ENCODE assay signal across 26 mouse cellular contexts in genomic region chr14:22960166-22960565, GRCm38 (mm10).
DNase-seq lines count a peak whose midpoint lies in the region; ATAC-seq and TF ChIP-seq lines count a peak whose summit lies in the region.
"Had no signal": no experiment of that assay in that cellular context is flagged by ENCODE, and none has a peak within 500 bp of the region (broad histone marks: within the 10 kb centered on the region; RNA-seq: fewer than 3 reads in every experiment).

No protein-coding gene starts in this region.

- no peak for TF ChIP-seq POLR2A in liver, adult 2 months (IDR thresholded peaks at IDR 0.05; ENCODE audit: extremely low read depth, insufficient read depth, low read length)

- H3K79me2 ChIP-seq in liver, adult 2 months (ENCODE audit: control insufficient read depth, insufficient read depth, low read length): no peaks in the 10 kb centered on the region

- no peaks in the 10 kb centered on the region for H3K27me3 ChIP-seq in liver, adult 2 months (ENCODE audit: control insufficient read depth, insufficient read depth, low read length)
- no peaks in the 10 kb centered on the region for H3K27me3 ChIP-seq in liver, embryonic 12.5 days (replicated peaks)
- H3K27me3 ChIP-seq: embryonic facial prominence, embryonic 13.5 days; hindbrain, embryonic 13.5 days; kidney, embryonic 15.5 days; limb, embryonic 12.5 days; liver, embryonic 13.5 days; lung, embryonic 15.5 days; megakaryocyte, embryonic 14.5 days; neural tube, embryonic 12.5 days had no signal

- H3K36me3 ChIP-seq in liver, adult 2 months (ENCODE audit: control insufficient read depth, insufficient read depth, low read length): no peaks in the 10 kb centered on the region
- H3K36me3 ChIP-seq in liver, embryonic 12.5 days: no peaks in the 10 kb centered on the region
- H3K36me3 ChIP-seq: embryonic facial prominence, embryonic 13.5 days; hindbrain, embryonic 13.5 days; kidney, embryonic 15.5 days; limb, embryonic 12.5 days; liver, embryonic 13.5 days; lung, embryonic 15.5 days; neural tube, embryonic 12.5 days had no signal

- no peak for TF ChIP-seq CTCF in gastrocnemius, adult 2 months (IDR thresholded peaks at IDR 0.05)
- no peak for TF ChIP-seq CTCF in liver, adult 2 months (IDR thresholded peaks at IDR 0.05; ENCODE audit: low read depth, low read length)

- H3K4me1 ChIP-seq in liver, adult 2 months (ENCODE audit: control insufficient read depth, insufficient read depth, low read length): no peaks in the 10 kb centered on the region
- H3K4me1 ChIP-seq in liver, embryonic 12.5 days: no peaks in the 10 kb centered on the region
- H3K4me1 ChIP-seq: embryonic facial prominence, embryonic 13.5 days; limb, embryonic 12.5 days; liver, embryonic 13.5 days; lung, embryonic 15.5 days; megakaryocyte, embryonic 14.5 days; neural tube, embryonic 12.5 days had no signal

- H3K9ac ChIP-seq in liver, adult 2 months (ENCODE audit: low read depth, low read length): no peak overlapping the region
- no peak overlapping the region for H3K9ac ChIP-seq in liver, embryonic 12.5 days
- H3K9ac ChIP-seq: embryonic facial prominence, embryonic 13.5 days; hindbrain, embryonic 13.5 days; kidney, embryonic 15.5 days; limb, embryonic 12.5 days; liver, embryonic 13.5 days; lung, embryonic 15.5 days; neural tube, embryonic 12.5 days had no signal

- DNase-seq in gastrocnemius, adult 2 months: no peak
- no peak for DNase-seq in gastrocnemius, postnatal 36 days
- peak; percentile 9 for DNase-seq in liver, adult 2 months (ENCODE audit: extremely low read depth, low read depth, low spot score)
- DNase-seq in adipocyte (ENCODE audit: low spot score): peak; percentile 13
- DNase-seq in heart, postnatal 25 days (ENCODE audit: low spot score): peak; percentile 10
- DNase-seq in adrenal gland, postnatal 36 days: no peak
- DNase-seq: adrenal gland, adult 2 months; cerebellum, adult 11-12 months; cerebellum, postnatal 10 days; kidney, adult 11 months; kidney, postnatal 4 days; liver, embryonic 13.5 days; midbrain, embryonic 14.5 days; retina, postnatal 1 day; right cerebral cortex, postnatal 25 days; thymus, postnatal 14 days had no signal

- intact Hi-C loops in gastrocnemius, adult 2 months (cut with DNase I): no loop called here
- intact Hi-C loops in gastrocnemius, postnatal 36 days (cut with DNase I): no loop called here
- intact Hi-C loops in heart, postnatal 25 days (cut with DNase I): no loop called here

- H3K27ac ChIP-seq in gastrocnemius, adult 2 months: peak overlapping the region; percentile 59
- no peak overlapping the region for H3K27ac ChIP-seq in liver, adult 2 months (replicated peaks; ENCODE audit: insufficient read depth, low read depth, low read length)
- H3K27ac ChIP-seq in liver, embryonic 12.5 days: no peak overlapping the region
- H3K27ac ChIP-seq: embryonic facial prominence, embryonic 13.5 days; hindbrain, embryonic 13.5 days; kidney, embryonic 15.5 days; limb, embryonic 12.5 days; liver, embryonic 13.5 days; lung, embryonic 15.5 days; neural tube, embryonic 12.5 days had no signal

- ATAC-seq in liver, embryonic 12.5 days: no peak
- ATAC-seq: CD4-positive, CD25-positive, alpha-beta regulatory T cell, adult 4 months; forebrain, embryonic 14.5 days had no signal

- WGBS in liver, adult 2 months: 66% methylated on average over 1 of the region's 1 CpGs
- WGBS in liver, embryonic 12.5 days (ENCODE audit: insufficient replicate concordance): 43% methylated on average over 1 of the region's 1 CpGs

- H3K9me3 ChIP-seq in liver, embryonic 12.5 days (replicated peaks): no peaks in the 10 kb centered on the region
- H3K9me3 ChIP-seq: embryonic facial prominence, embryonic 13.5 days; hindbrain, embryonic 13.5 days; kidney, embryonic 15.5 days; limb, embryonic 12.5 days; liver, embryonic 13.5 days; lung, embryonic 15.5 days; neural tube, embryonic 12.5 days had no signal

- no peak overlapping the region for H3K4me2 ChIP-seq in liver, embryonic 12.5 days
- H3K4me2 ChIP-seq: embryonic facial prominence, embryonic 13.5 days; hindbrain, embryonic 13.5 days; kidney, embryonic 15.5 days; limb, embryonic 12.5 days; liver, embryonic 13.5 days; lung, embryonic 15.5 days; neural tube, embryonic 12.5 days had no signal

- no peak overlapping the region for H3K4me3 ChIP-seq in gastrocnemius, adult 2 months
- no peak overlapping the region for H3K4me3 ChIP-seq in liver, adult 2 months (ENCODE audit: insufficient read depth, low read depth, low read length)
- no peak overlapping the region for H3K4me3 ChIP-seq in liver, embryonic 12.5 days
- H3K4me3 ChIP-seq: embryonic facial prominence, embryonic 13.5 days; hindbrain, embryonic 13.5 days; kidney, embryonic 15.5 days; limb, embryonic 12.5 days; liver, embryonic 13.5 days; lung, embryonic 15.5 days; megakaryocyte, embryonic 14.5 days; neural tube, embryonic 12.5 days had no signal

Comparison
In these comparisons a context has a peak if more than half of its experiments do, and no peak if none do; other contexts are left out.
1. DNase-seq: peak in liver, adult 2 months (single experiment), adipocyte (single experiment) and heart, postnatal 25 days (single experiment); none in gastrocnemius, adult 2 months (single experiment), gastrocnemius, postnatal 36 days (0 of 2) and adrenal gland, postnatal 36 days (0 of 2).